Mouse (Mus musculus): ENCODE measurements at regions not wholly inside any gene's neighbourhood (a gene's known extent, or its start where the extent isn't known, plus 50 kb on each side); places are given as distances from the start of the nearest gene placed in this dataset.

GRCm38 (mm10) chr15:59248477-59249260, 359.6 kb downstream of the Gm49356 start:
- TF ChIP-seq CTCF (IDR thresholded peaks at IDR 0.05; ENCODE audit: borderline replicate concordance, insufficient read depth, low read depth, low read length) (no peak), POLR2A (IDR thresholded peaks at IDR 0.05; ENCODE audit: borderline replicate concordance, insufficient read depth, low read length) (no peak)
